Mouse (Mus musculus) midbrain, embryonic 12.5 days (tissue): ENCODE measurements around the gene Sec24a. TPM values are rescaled to one million over a fixed set of nuclear protein-coding genes. Genes with fewer than 3 reads are reported as not detected.
"Not testable (repeated sequence)": the region's sequence is repeated elsewhere in the genome, so short reads cannot be mapped to it uniquely, and the experiment has no call there.

Source experiments
- ATAC-seq: fragments of 200-750 bp; cut with Nextera tagmentation; 2 replicates; pipeline ENCODE4 v1.8.0; 2017; ENCODE audit warnings: low read depth, moderate TSS enrichment, moderate library complexity; ENCODE audit not compliant: low FRiP score
- H3K27ac ChIP-seq: fragments of 300-500 bp; sonication (generic); replicated peaks from 2 replicates; pipeline ENCODE4 v1.5.1; 2016; ENCODE audit warnings: mild to moderate bottlenecking
- H3K27me3 ChIP-seq: fragments of 300-500 bp; sonication (generic); 2 replicates; pipeline ENCODE4 v1.6.1; 2016; ENCODE audit warnings: mild to moderate bottlenecking
- H3K36me3 ChIP-seq: fragments of 300-500 bp; sonication (generic); 2 replicates; pipeline ENCODE4 v1.6.1; 2016
- H3K4me1 ChIP-seq: fragments of 300-500 bp; sonication (generic); 2 replicates; pipeline ENCODE4 v1.6.1; 2016
- H3K4me2 ChIP-seq: fragments of 300-500 bp; sonication (generic); replicated peaks from 2 replicates; pipeline ENCODE4 v1.6.1; 2016; ENCODE audit warnings: mild to moderate bottlenecking, moderate library complexity
- H3K4me3 ChIP-seq: fragments of 300-500 bp; sonication (generic); 2 replicates; pipeline ENCODE4 v1.5.1; 2016; ENCODE audit warnings: mild to moderate bottlenecking
- H3K9ac ChIP-seq: fragments of 300-500 bp; sonication (generic); replicated peaks from 2 replicates; pipeline ENCODE4 v1.6.1; 2016; ENCODE audit warnings: mild to moderate bottlenecking, moderate library complexity
- H3K9me3 ChIP-seq: fragments of 300-500 bp; sonication (generic); 2 replicates; pipeline ENCODE4 v1.6.1; 2016; ENCODE audit warnings: mild to moderate bottlenecking
- WGBS: fragments of 180-500 bp; shearing (Covaris S2); methylation state at CpG from one replicate; pipeline ENCODE4 v1.1.7; 2016; 5-methylcytosine and 5-hydroxymethylcytosine counted together
- polyA plus RNA-seq: library from polyadenylated mRNA; unstranded; fragments of >200 nt; fragmentation: Nextera tagmentation; extraction: Ambion mirVana; gene quantifications from 2 replicates; pipeline ENCODE4 v1.2.1, GENCODE M21; 2016

The Sec24a gene
- polyA plus RNA-seq, 1 experiment from 2014 or later: 15.8 TPM

- 76% methylated on average over 5 of the region's 5 CpGs for WGBS
- Histone ChIP-seq H3K4me2 (no peak overlapping the region), H3K4me1 (no peaks in the 10 kb centered on the region), H3K9ac (no peak overlapping the region), H3K27me3 (no peaks in the 10 kb centered on the region), H3K9me3 (no peaks in the 10 kb centered on the region), H3K4me3 (no peak overlapping the region), H3K36me3 (no peaks in the 10 kb centered on the region), H3K27ac (no peak overlapping the region)
- no peak for ATAC-seq
Measured at GRCm38 (mm10) chr11:51675386-51675785, 88.0 kb downstream of the Sec24a start.

GRCm38 (mm10) chr11:51673291-51673690, 90.1 kb downstream of the Sec24a start:
- H3K4me2 ChIP-seq: no peak overlapping the region
- H3K9ac ChIP-seq: no peak overlapping the region
- ATAC-seq: no peak
- no peaks in the 10 kb centered on the region for H3K9me3 ChIP-seq
- H3K27ac ChIP-seq: no peak overlapping the region
- no peaks in the 10 kb centered on the region for H3K4me1 ChIP-seq
- WGBS: 86% methylated on average over 9 of the region's 9 CpGs
- no peaks in the 10 kb centered on the region for H3K27me3 ChIP-seq
- no peaks in the 10 kb centered on the region for H3K36me3 ChIP-seq
- H3K4me3 ChIP-seq: no peak overlapping the region

GRCm38 (mm10) chr11:51671376-51671775, 92.1 kb downstream of the Sec24a start:
- H3K4me3 ChIP-seq: no peak overlapping the region
- H3K36me3 ChIP-seq: no peaks in the 10 kb centered on the region
- H3K4me2 ChIP-seq: no peak overlapping the region
- H3K27ac ChIP-seq: no peak overlapping the region
- WGBS: 77% methylated on average over 2 of the region's 2 CpGs
- ATAC-seq: no peak
- no peaks in the 10 kb centered on the region for H3K9me3 ChIP-seq
- H3K4me1 ChIP-seq: no peaks in the 10 kb centered on the region
- H3K9ac ChIP-seq: no peak overlapping the region
- H3K27me3 ChIP-seq: no peaks in the 10 kb centered on the region

GRCm38 (mm10) chr11:51670846-51671245, 92.6 kb downstream of the Sec24a start:
- Histone ChIP-seq H3K9ac (no peak overlapping the region), H3K27ac (no peak overlapping the region), H3K36me3 (no peaks in the 10 kb centered on the region), H3K9me3 (no peaks in the 10 kb centered on the region), H3K27me3 (no peaks in the 10 kb centered on the region), H3K4me3 (no peak overlapping the region), H3K4me1 (no peaks in the 10 kb centered on the region), H3K4me2 (no peak overlapping the region)
- 93% methylated on average over 7 of the region's 7 CpGs for WGBS
- ATAC-seq: no peak

GRCm38 (mm10) chr11:51664747-51665146, 98.7 kb downstream of the Sec24a start:
- ATAC-seq, H3K9me3 ChIP-seq, H3K27ac ChIP-seq, H3K4me1 ChIP-seq, H3K4me3 ChIP-seq, H3K9ac ChIP-seq, H3K4me2 ChIP-seq, H3K27me3 ChIP-seq, H3K36me3 ChIP-seq: not testable (repeated sequence)
- 95% methylated on average over 7 of the region's 7 CpGs for WGBS

- Histone ChIP-seq H3K9ac (no peak overlapping the region), H3K27ac (no peak overlapping the region), H3K27me3 (no peaks in the 10 kb centered on the region), H3K4me3 (no peak overlapping the region), H3K4me1 (no peaks in the 10 kb centered on the region), H3K4me2 (no peak overlapping the region), H3K9me3 (no peaks in the 10 kb centered on the region), H3K36me3 (no peaks in the 10 kb centered on the region)
- WGBS: 81% methylated on average over 6 of the region's 7 CpGs
- ATAC-seq: no peak
Measured at GRCm38 (mm10) chr11:51662632-51663031, 100.8 kb downstream of the Sec24a start.

GRCm38 (mm10) chr11:51661867-51662365, 101.5 kb downstream of the Sec24a start:
- H3K4me2 ChIP-seq: no peak overlapping the region
- WGBS: 79% methylated on average over 16 of the region's 16 CpGs
- H3K9me3 ChIP-seq: no peaks in the 10 kb centered on the region
- H3K4me1 ChIP-seq: no peaks in the 10 kb centered on the region
- no peak for ATAC-seq
- no peak overlapping the region for H3K4me3 ChIP-seq
- no peak overlapping the region for H3K27ac ChIP-seq
- no peaks in the 10 kb centered on the region for H3K36me3 ChIP-seq
- H3K9ac ChIP-seq: no peak overlapping the region
- no peaks in the 10 kb centered on the region for H3K27me3 ChIP-seq

GRCm38 (mm10) chr11:51658705-51659104, 104.7 kb downstream of the Sec24a start:
- H3K4me2 ChIP-seq: no peak overlapping the region
- H3K36me3 ChIP-seq: no peaks in the 10 kb centered on the region
- H3K9ac ChIP-seq: no peak overlapping the region
- H3K27ac ChIP-seq: no peak overlapping the region
- H3K27me3 ChIP-seq: no peaks in the 10 kb centered on the region
- H3K4me1 ChIP-seq: no peaks in the 10 kb centered on the region
- H3K9me3 ChIP-seq: no peaks in the 10 kb centered on the region
- ATAC-seq: no peak
- H3K4me3 ChIP-seq: no peak overlapping the region
- 78% methylated on average over 6 of the region's 6 CpGs for WGBS

GRCm38 (mm10) chr11:51658291-51658690, 105.1 kb downstream of the Sec24a start:
- Histone ChIP-seq H3K27me3 (no peaks in the 10 kb centered on the region), H3K36me3 (no peaks in the 10 kb centered on the region), H3K27ac (no peak overlapping the region), H3K9ac (no peak overlapping the region), H3K4me2 (no peak overlapping the region), H3K4me3 (no peak overlapping the region), H3K9me3 (no peaks in the 10 kb centered on the region), H3K4me1 (no peaks in the 10 kb centered on the region)
- ATAC-seq: no peak
- 70% methylated on average over 7 of the region's 7 CpGs for WGBS

GRCm38 (mm10) chr11:51656798-51657521, 106.5 kb downstream of the Sec24a start:
- Histone ChIP-seq H3K4me2 (no peak overlapping the region), H3K9me3 (no peaks in the 10 kb centered on the region), H3K27ac (no peak overlapping the region), H3K9ac (no peak overlapping the region), H3K27me3 (peaks cover 2% of the 10 kb centered on the region; the same call in 1 of the 2 replicates), H3K4me1 (no peaks in the 10 kb centered on the region), H3K36me3 (no peaks in the 10 kb centered on the region), H3K4me3 (no peak overlapping the region)
- no peak for ATAC-seq
- 89% methylated on average over 10 of the region's 10 CpGs for WGBS

GRCm38 (mm10) chr11:51654891-51655290, 108.5 kb downstream of the Sec24a start:
- no peak overlapping the region for H3K4me3 ChIP-seq
- ATAC-seq: no peak
- no peaks in the 10 kb centered on the region for H3K9me3 ChIP-seq
- no peaks in the 10 kb centered on the region for H3K36me3 ChIP-seq
- H3K27ac ChIP-seq: no peak overlapping the region
- H3K4me2 ChIP-seq: no peak overlapping the region
- peaks cover 11% of the 10 kb centered on the region for H3K4me1 ChIP-seq
- 90% methylated on average over 3 of the region's 3 CpGs for WGBS
- no peak overlapping the region for H3K9ac ChIP-seq
- H3K27me3 ChIP-seq: peaks cover 23% of the 10 kb centered on the region

GRCm38 (mm10) chr11:51653736-51654135, 109.7 kb downstream of the Sec24a start:
- Histone ChIP-seq H3K36me3 (no peaks in the 10 kb centered on the region), H3K4me2 (no peak overlapping the region), H3K9me3 (no peaks in the 10 kb centered on the region), H3K4me3 (no peak overlapping the region), H3K27ac (no peak overlapping the region; the same call in 1 of the 2 replicates), H3K27me3 (peaks cover 30% of the 10 kb centered on the region), H3K4me1 (peaks cover 22% of the 10 kb centered on the region), H3K9ac (no peak overlapping the region)
- no peak for ATAC-seq
- 89% methylated on average over 6 of the region's 6 CpGs for WGBS
